Mouse (Mus musculus): ENCODE data around the gene Vasp. TPM values are rescaled to one million over a fixed set of nuclear protein-coding genes. Genes with fewer than 3 reads are reported as not detected.

Gene Vasp
- total and polyA plus RNA-seq, 3 experiments, result 130 to 185 TPM; not detected in 1

DNA sequence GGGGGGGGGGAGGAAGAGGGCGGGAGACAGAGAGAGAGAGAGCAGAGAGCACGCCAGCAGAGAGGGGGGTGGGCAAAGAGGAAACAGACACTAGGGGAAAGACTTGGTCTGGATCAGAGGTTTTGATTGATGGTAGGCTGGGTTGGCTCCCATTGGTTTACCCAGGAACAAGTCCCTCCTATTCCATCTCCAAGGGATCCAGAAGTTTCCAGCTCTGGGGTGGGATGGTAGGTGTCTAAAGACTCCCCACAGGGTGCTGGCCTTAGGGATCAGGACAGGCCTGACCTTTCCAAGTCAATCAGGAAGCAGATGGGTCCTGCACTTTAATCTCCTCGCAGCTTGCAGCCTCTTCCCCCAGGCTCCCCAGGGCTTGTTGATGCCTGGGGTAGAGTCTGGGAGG lies 53.7 kb downstream of the Vasp start:
- TF ChIP-seq EP300 (IDR thresholded peaks at IDR 0.05; ENCODE audit: low read depth in 1 of 2, low read length in 2 of 2) (no peak), MAZ (IDR thresholded peaks at IDR 0.05; ENCODE audit: low read depth, low read length) (0 out of 2 replicates have a peak, but pooled peaks have one; percentile 10)
- no peak overlapping the region for H3K27ac ChIP-seq (ENCODE audit: control insufficient read depth, low read depth, low read length)
- no peaks in the 10 kb centered on the region for H3K27me3 ChIP-seq (ENCODE audit: control insufficient read depth in 1 of 2, insufficient read depth in 2 of 2, low read length in 2 of 2)
- H3K79me2 ChIP-seq (ENCODE audit: control insufficient read depth, insufficient read depth, low read length, poor library complexity), result no peaks in the 10 kb centered on the region
- peaks cover 4 to 32% of the 10 kb centered on the region in 2 experiments for H3K4me1 ChIP-seq (ENCODE audit: control insufficient read depth in 1 of 2, insufficient read depth in 2 of 2, low read length in 2 of 2)
- no peak overlapping the region for H3K4me3 ChIP-seq (ENCODE audit: control insufficient read depth in 1 of 2, insufficient read depth in 1 of 2, low read depth in 2 of 2, low read length in 2 of 2)
- DNase-seq (ENCODE audit: low read depth, low spot score), result peak; percentile 26
- no peak overlapping the region for H3K9ac ChIP-seq (ENCODE audit: control insufficient read depth, low read depth, low read length, poor library complexity, severe bottlenecking)
- H3K36me3 ChIP-seq (ENCODE audit: control insufficient read depth in 1 of 2, insufficient read depth in 2 of 2, low read length in 2 of 2), result peaks cover 0 to 17% of the 10 kb centered on the region in 2 experiments; a peak in 2 of 4 replicates
- H3K9me3 ChIP-seq (replicated peaks; ENCODE audit: insufficient read depth, low read length), result no peaks in the 10 kb centered on the region

DNA sequence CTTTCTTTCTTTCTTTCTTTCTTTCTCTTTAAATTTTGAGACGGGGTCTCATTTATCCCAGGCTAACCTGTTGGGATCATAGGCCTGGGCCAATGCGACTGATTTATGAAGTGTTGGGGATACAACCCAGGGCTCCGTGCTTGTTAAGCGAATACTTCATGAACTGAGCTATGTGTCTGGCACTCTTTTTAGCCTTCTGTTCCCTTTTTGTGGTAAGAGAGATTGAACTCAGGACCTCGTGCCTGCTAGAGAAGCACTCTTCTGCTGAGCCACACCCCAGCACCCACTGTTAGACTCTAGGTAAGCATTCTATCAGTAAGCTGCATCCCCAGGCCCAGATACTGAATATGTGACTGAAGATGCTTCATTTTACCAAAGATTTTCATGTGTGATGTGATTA lies 54.1 kb downstream of the Vasp start:
- H3K27ac ChIP-seq (ENCODE audit: control insufficient read depth, low read depth, low read length), result peak overlapping the region; percentile 51; the same call in 1 of the 2 replicates
- no peak overlapping the region for H3K4me3 ChIP-seq (ENCODE audit: control insufficient read depth in 1 of 2, insufficient read depth in 1 of 2, low read depth in 2 of 2, low read length in 2 of 2)
- peaks cover 4 to 32% of the 10 kb centered on the region in 2 experiments for H3K4me1 ChIP-seq (ENCODE audit: control insufficient read depth in 1 of 2, insufficient read depth in 2 of 2, low read length in 2 of 2)
- peak; percentile 85 for DNase-seq (ENCODE audit: low read depth, low spot score)
- no peak overlapping the region for H3K9ac ChIP-seq (ENCODE audit: control insufficient read depth, low read depth, low read length, poor library complexity, severe bottlenecking)
- H3K79me2 ChIP-seq (ENCODE audit: control insufficient read depth, insufficient read depth, low read length, poor library complexity), result no peaks in the 10 kb centered on the region
- no peaks in the 10 kb centered on the region for H3K27me3 ChIP-seq (ENCODE audit: control insufficient read depth in 1 of 2, insufficient read depth in 2 of 2, low read length in 2 of 2)
- H3K9me3 ChIP-seq (replicated peaks; ENCODE audit: insufficient read depth, low read length), result no peaks in the 10 kb centered on the region
- TF ChIP-seq MAX (IDR thresholded peaks at IDR 0.05; ENCODE audit: low read length), result peak; percentile 76
- no peak for TF ChIP-seq CTCF (IDR thresholded peaks at IDR 0.05 in 2 of 3, conservative IDR thresholded peaks at IDR 0.05 in 1 of 3; ENCODE audit: control insufficient read depth in 1 of 3, insufficient read depth in 1 of 3, low read depth in 2 of 3, low read length in 3 of 3, poor library complexity in 1 of 3, severe bottlenecking in 1 of 3)
- TF ChIP-seq KAT2A (conservative IDR thresholded peaks at IDR 0.05; ENCODE audit: low read depth, low read length), result no peak
- peak; percentile 9; the same call in 1 of the 2 replicates for TF ChIP-seq SMC3 (IDR thresholded peaks at IDR 0.05; ENCODE audit: low read depth, low read length)
- TF ChIP-seq EP300 (IDR thresholded peaks at IDR 0.05; ENCODE audit: low read depth in 1 of 2, low read length in 2 of 2), result 0 out of 4 replicates have a peak, but pooled peaks have one; percentile 6 to 19
- TF ChIP-seq RCOR1 (IDR thresholded peaks at IDR 0.05; ENCODE audit: low read depth, low read length), result no peak
- no peak for TF ChIP-seq POLR2AphosphoS5 (IDR thresholded peaks at IDR 0.05; ENCODE audit: borderline replicate concordance, low read depth, low read length)
- 0 out of 2 replicates have a peak, but pooled peaks have one; percentile 25 for TF ChIP-seq MAZ (IDR thresholded peaks at IDR 0.05; ENCODE audit: low read depth, low read length)
- TF ChIP-seq MXI1 (IDR thresholded peaks at IDR 0.05; ENCODE audit: low read depth, low read length), result peak; percentile 59
- TF ChIP-seq TBP (IDR thresholded peaks at IDR 0.05; ENCODE audit: low read depth, low read length), result peak; percentile 51; the same call in 1 of the 2 replicates
- TF ChIP-seq ZKSCAN1 (IDR thresholded peaks at IDR 0.05; ENCODE audit: low read depth, low read length), result no peak
- 0 out of 2 replicates have a peak, but pooled peaks have one; percentile 13 for TF ChIP-seq ETS1 (IDR thresholded peaks at IDR 0.05; ENCODE audit: low read depth, low read length)
- no peak for TF ChIP-seq E2F4 (IDR thresholded peaks at IDR 0.05; ENCODE audit: borderline replicate concordance, low read depth, low read length)
- no peak for TF ChIP-seq USF1 (IDR thresholded peaks at IDR 0.05; ENCODE audit: low read depth, low read length)
- 0 out of 2 replicates have a peak, but pooled peaks have one; percentile 34 for TF ChIP-seq GATA1 (IDR thresholded peaks at IDR 0.05; ENCODE audit: low read depth, low read length)
- no peak for TF ChIP-seq USF2 (IDR thresholded peaks at IDR 0.05; ENCODE audit: borderline replicate concordance in 1 of 2, insufficient read depth in 1 of 2, low read depth in 1 of 2, low read length in 2 of 2)
- TF ChIP-seq ZNF384 (IDR thresholded peaks at IDR 0.05; ENCODE audit: low read depth, low read length), result no peak
- TF ChIP-seq BHLHE40 (IDR thresholded peaks at IDR 0.05; ENCODE audit: borderline replicate concordance, low read depth, low read length), result peak; percentile 55; the same call in 1 of the 2 replicates
- TF ChIP-seq SIN3A (IDR thresholded peaks at IDR 0.05; ENCODE audit: low read length), result 0 out of 2 replicates have a peak, but pooled peaks have one; percentile 24
- peak; percentile 86 for TF ChIP-seq MYC (IDR thresholded peaks at IDR 0.05; ENCODE audit: low read depth, low read length)
- H3K36me3 ChIP-seq (ENCODE audit: control insufficient read depth in 1 of 2, insufficient read depth in 2 of 2, low read length in 2 of 2), result peaks cover 0 to 17% of the 10 kb centered on the region in 2 experiments; a peak in 2 of 4 replicates
